Mouse (Mus musculus) cerebellum, adult 2 months (tissue): ENCODE measurements around the gene Bach2.

Experiments used
- CTCF ChIP-seq: fragments of 200-500 bp; IDR thresholded peaks from 2 replicates; pipeline ENCODE4 v1.5.1; 2011; ENCODE audit warnings: low read depth, mild to moderate bottlenecking, control low read depth, low read length, moderate library complexity, borderline replicate concordance; ENCODE audit not compliant: insufficient read depth
- POLR2A ChIP-seq: fragments of 200-500 bp; IDR thresholded peaks from 2 replicates; pipeline ENCODE4 v1.6.1; 2011; ENCODE audit warnings: low read length, control low read depth, borderline replicate concordance; ENCODE audit not compliant: insufficient read depth

DNA sequence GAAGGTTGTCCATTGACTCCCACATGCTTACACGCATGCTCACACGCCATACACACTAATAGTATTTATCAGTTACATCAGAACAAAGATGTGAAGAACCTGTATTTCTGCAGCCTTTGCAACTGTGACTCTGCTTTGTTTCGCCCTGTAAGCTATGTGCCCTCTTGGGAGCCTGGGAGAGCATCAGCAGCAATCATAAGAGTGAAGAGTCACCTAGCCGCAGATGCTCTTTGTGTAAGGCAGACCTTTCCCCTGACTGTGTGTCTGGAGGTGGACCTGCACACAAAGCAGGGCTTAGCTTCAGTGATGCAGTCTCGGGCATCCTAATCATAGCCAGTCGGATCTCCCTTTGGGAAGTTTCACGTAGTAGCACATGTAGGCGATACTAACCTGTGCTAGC, 243.5 kb downstream of the Bach2 start:
- TF ChIP-seq CTCF (no peak), POLR2A (no peak)
